Mouse (Mus musculus) embryonic facial prominence, embryonic 11.5 days (tissue): ENCODE measurements at regions not wholly inside any gene's neighbourhood (a gene's known extent, or its start where the extent isn't known, plus 50 kb on each side); places are given as distances from the start of the nearest gene placed in this dataset.

Source experiments
- ATAC-seq: fragments of 200-750 bp; cut with Nextera tagmentation; replicated peaks from 2 replicates; pipeline ENCODE4 v1.8.0; 2017; ENCODE audit warnings: low read depth; ENCODE audit not compliant: insufficient number of reproducible peaks, low FRiP score, low TSS enrichment
- DNase-seq: peaks from one replicate; pipeline ENCODE4 v3.0.0-alpha.2; 2015; ENCODE audit warnings: low spot score
- H3K27ac ChIP-seq: fragments of 300-500 bp; sonication (generic); replicated peaks from 2 replicates; pipeline ENCODE4 v1.5.1; 2014; ENCODE audit warnings: mild to moderate bottlenecking, low read depth, low read length, control low read depth
- H3K27me3 ChIP-seq: fragments of 300-500 bp; sonication (generic); 2 replicates; pipeline ENCODE4 v1.6.1; 2014; ENCODE audit warnings: mild to moderate bottlenecking, low read length, moderate library complexity, mixed read lengths; ENCODE audit not compliant: control insufficient read depth, insufficient read depth
- H3K36me3 ChIP-seq: fragments of 300-500 bp; sonication (generic); replicated peaks from 2 replicates; pipeline ENCODE4 v1.6.1; 2014; ENCODE audit warnings: low read depth, mild to moderate bottlenecking, low read length, moderate library complexity, mixed read lengths; ENCODE audit not compliant: control insufficient read depth, insufficient read depth
- H3K4me1 ChIP-seq: fragments of 300-500 bp; sonication (generic); 2 replicates; pipeline ENCODE4 v1.6.1; 2014; ENCODE audit warnings: low read length, mixed read lengths; ENCODE audit not compliant: control insufficient read depth, insufficient read depth
- H3K4me2 ChIP-seq: fragments of 300-500 bp; sonication (generic); 2 replicates; pipeline ENCODE4 v1.6.1; 2014; ENCODE audit warnings: low read depth, mild to moderate bottlenecking, control low read depth, low read length, moderate library complexity
- H3K4me3 ChIP-seq: fragments of 300-500 bp; sonication (generic); 2 replicates; pipeline ENCODE4 v1.5.1; 2014; ENCODE audit warnings: low read depth, low read length, control low read depth
- H3K9ac ChIP-seq: fragments of 300-500 bp; sonication (generic); replicated peaks from 2 replicates; pipeline ENCODE4 v1.6.1; 2014; ENCODE audit warnings: mild to moderate bottlenecking, control low read depth, low read length
- H3K9me3 ChIP-seq: fragments of 300-500 bp; sonication (generic); replicated peaks from 2 replicates; pipeline ENCODE4 v1.6.1; 2016; ENCODE audit warnings: mild to moderate bottlenecking, low read length, inconsistent platforms, mixed read lengths; ENCODE audit not compliant: control insufficient read depth
- WGBS: fragments of 180-500 bp; shearing (Covaris S2); extraction: QIAGEN DNeasy Blood & Tissue Kit; methylation state at CpG from one replicate; pipeline ENCODE4 v1.1.7; 2014; 5-methylcytosine and 5-hydroxymethylcytosine counted together

- Histone ChIP-seq H3K27ac (no peak overlapping the region), H3K4me1 (no peaks in the 10 kb centered on the region), H3K36me3 (no peaks in the 10 kb centered on the region), H3K27me3 (no peaks in the 10 kb centered on the region), H3K9ac (no peak overlapping the region), H3K4me2 (no peak overlapping the region), H3K4me3 (no peak overlapping the region), H3K9me3 (no peaks in the 10 kb centered on the region)
- ATAC-seq, result no peak
- no peak for DNase-seq
- WGBS, result 83% methylated on average over 1 of the region's 1 CpGs
These were observed 360.1 kb downstream of the Lpin1 start for GRCm38 (mm10) chr12:16250621-16251020.

DNA sequence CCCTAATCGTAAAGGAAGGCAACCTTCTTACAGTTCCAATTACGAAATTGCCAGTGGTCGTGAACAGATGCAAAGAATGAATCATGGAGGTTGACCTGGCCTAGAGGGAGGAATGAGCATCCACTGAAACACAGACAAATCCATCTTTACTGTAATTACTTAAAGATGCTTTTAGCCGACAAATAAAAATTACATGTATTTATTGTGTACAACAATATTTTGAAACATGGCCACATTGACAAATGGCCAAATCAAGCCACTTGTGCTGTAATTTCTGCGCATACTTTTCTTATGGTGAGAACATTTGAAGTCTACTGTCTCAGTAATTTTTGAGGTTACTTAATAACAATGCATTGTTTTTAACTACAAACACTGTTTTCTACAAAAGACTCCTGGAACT is 360.7 kb downstream of the Lpin1 start:
- H3K27ac ChIP-seq, result no peak overlapping the region
- no peaks in the 10 kb centered on the region for H3K4me1 ChIP-seq
- no peak for ATAC-seq
- no peak overlapping the region for H3K4me2 ChIP-seq
- no peak for DNase-seq
- H3K9me3 ChIP-seq, result no peaks in the 10 kb centered on the region
- H3K36me3 ChIP-seq, result no peaks in the 10 kb centered on the region
- H3K9ac ChIP-seq, result no peak overlapping the region
- 94% methylated on average over 5 of the region's 5 CpGs for WGBS
- H3K4me3 ChIP-seq, result no peak overlapping the region
- H3K27me3 ChIP-seq, result no peaks in the 10 kb centered on the region

DNA sequence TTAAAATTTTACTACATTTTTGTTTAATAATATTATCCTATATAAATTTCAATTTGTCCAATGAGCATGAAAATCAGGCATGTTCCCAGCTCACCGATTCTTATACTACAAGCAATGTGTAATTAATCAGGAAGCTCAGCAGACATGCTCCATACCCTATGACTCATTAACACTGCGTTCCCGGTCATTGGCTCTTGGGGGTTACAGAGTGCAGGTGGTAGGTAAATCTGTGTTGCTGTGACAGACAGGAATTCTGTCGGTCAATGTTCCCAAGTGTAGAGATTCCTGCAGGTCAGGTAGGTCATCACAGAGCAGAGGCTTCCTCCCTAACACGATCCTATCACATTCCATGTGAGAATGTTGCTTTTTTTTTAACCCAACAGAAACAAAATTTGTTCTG is 371.0 kb downstream of the Lpin1 start:
- 73% methylated on average over 5 of the region's 5 CpGs for WGBS
- H3K4me2 ChIP-seq, result no peak overlapping the region
- no peak overlapping the region for H3K4me3 ChIP-seq
- no peak overlapping the region for H3K27ac ChIP-seq
- H3K36me3 ChIP-seq, result no peaks in the 10 kb centered on the region
- no peak for DNase-seq
- no peak overlapping the region for H3K9ac ChIP-seq
- H3K9me3 ChIP-seq, result no peaks in the 10 kb centered on the region
- no peaks in the 10 kb centered on the region for H3K4me1 ChIP-seq
- no peaks in the 10 kb centered on the region for H3K27me3 ChIP-seq
- ATAC-seq, result no peak

GRCm38 (mm10) chr12:16237498-16237897 is 373.3 kb downstream of the Lpin1 start:
- Histone ChIP-seq H3K4me3 (no peak overlapping the region), H3K4me1 (no peaks in the 10 kb centered on the region), H3K9ac (no peak overlapping the region), H3K27ac (no peak overlapping the region), H3K27me3 (no peaks in the 10 kb centered on the region), H3K36me3 (no peaks in the 10 kb centered on the region), H3K9me3 (no peaks in the 10 kb centered on the region), H3K4me2 (no peak overlapping the region)
- no peak for ATAC-seq
- DNase-seq, result no peak
- WGBS, result 87% methylated on average over 5 of the region's 5 CpGs

DNA sequence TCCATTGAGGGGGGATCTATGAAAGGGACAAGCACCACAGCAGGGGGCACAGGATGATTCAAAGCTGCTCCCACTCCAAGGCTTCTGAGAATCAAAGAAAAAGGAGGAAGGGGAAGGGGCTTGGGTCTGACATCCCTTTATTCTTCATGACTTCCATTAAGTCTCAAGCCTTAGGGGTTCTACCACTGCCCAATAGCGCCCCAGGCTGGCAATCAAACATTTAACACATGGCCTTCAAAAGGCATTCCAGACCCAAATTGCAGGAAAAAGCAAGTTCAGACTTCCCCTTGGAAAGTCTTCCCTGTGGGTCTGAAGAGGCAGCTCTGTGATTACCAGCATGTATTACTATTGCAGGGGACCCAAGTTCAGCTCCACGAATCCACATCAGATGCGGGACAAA is 377.2 kb downstream of the Lpin1 start:
- no peak for ATAC-seq
- Histone ChIP-seq H3K27me3 (no peaks in the 10 kb centered on the region), H3K4me1 (no peaks in the 10 kb centered on the region), H3K36me3 (no peaks in the 10 kb centered on the region), H3K4me2 (no peak overlapping the region), H3K4me3 (no peak overlapping the region), H3K27ac (no peak overlapping the region), H3K9ac (no peak overlapping the region), H3K9me3 (no peaks in the 10 kb centered on the region)
- no peak for DNase-seq
- 93% methylated on average over 3 of the region's 3 CpGs for WGBS

- ATAC-seq (no peak), DNase-seq (no peak)
- WGBS, result 88% methylated on average over 8 of the region's 8 CpGs
- Histone ChIP-seq H3K27ac (no peak overlapping the region), H3K4me3 (no peak overlapping the region), H3K36me3 (no peaks in the 10 kb centered on the region), H3K9ac (no peak overlapping the region), H3K27me3 (no peaks in the 10 kb centered on the region), H3K4me1 (no peaks in the 10 kb centered on the region), H3K9me3 (no peaks in the 10 kb centered on the region), H3K4me2 (no peak overlapping the region)
These were observed 377.9 kb downstream of the Lpin1 start for GRCm38 (mm10) chr12:16232828-16233227.

- WGBS, result 47% methylated on average over 2 of the region's 2 CpGs
- Histone ChIP-seq H3K4me2 (no peak overlapping the region), H3K27me3 (no peaks in the 10 kb centered on the region), H3K36me3 (no peaks in the 10 kb centered on the region), H3K9me3 (no peaks in the 10 kb centered on the region), H3K9ac (no peak overlapping the region), H3K4me3 (no peak overlapping the region), H3K4me1 (no peaks in the 10 kb centered on the region), H3K27ac (no peak overlapping the region)
- no peak for ATAC-seq
- DNase-seq, result no peak
These were observed 378.7 kb downstream of the Lpin1 start for GRCm38 (mm10) chr12:16232051-16232450.

GRCm38 (mm10) chr12:16231093-16231492 is 379.7 kb downstream of the Lpin1 start:
- WGBS, result 93% methylated on average over 2 of the region's 2 CpGs

More at GRCm38 (mm10) chr12:16231093-16231492, 379.7 kb downstream of the Lpin1 start:
- Histone ChIP-seq H3K4me2 (no peak overlapping the region), H3K27me3 (no peaks in the 10 kb centered on the region), H3K4me1 (no peaks in the 10 kb centered on the region), H3K9ac (no peak overlapping the region), H3K9me3 (no peaks in the 10 kb centered on the region), H3K27ac (no peak overlapping the region), H3K4me3 (no peak overlapping the region), H3K36me3 (no peaks in the 10 kb centered on the region)
- ATAC-seq (no peak), DNase-seq (no peak)
